Mouse (Mus musculus): Measurements from ENCODE around the gene Hspa1b. TPM values are rescaled to one million over a fixed set of nuclear protein-coding genes. Genes with fewer than 3 reads are reported as not detected.
"Not testable (repeated sequence)": the region's sequence is repeated elsewhere in the genome, so short reads cannot be mapped to it uniquely, and the experiment has no call there.

The Hspa1b gene
- total RNA-seq (2017), result 18.4 and 24.7 TPM in 2 replicates

DNA sequence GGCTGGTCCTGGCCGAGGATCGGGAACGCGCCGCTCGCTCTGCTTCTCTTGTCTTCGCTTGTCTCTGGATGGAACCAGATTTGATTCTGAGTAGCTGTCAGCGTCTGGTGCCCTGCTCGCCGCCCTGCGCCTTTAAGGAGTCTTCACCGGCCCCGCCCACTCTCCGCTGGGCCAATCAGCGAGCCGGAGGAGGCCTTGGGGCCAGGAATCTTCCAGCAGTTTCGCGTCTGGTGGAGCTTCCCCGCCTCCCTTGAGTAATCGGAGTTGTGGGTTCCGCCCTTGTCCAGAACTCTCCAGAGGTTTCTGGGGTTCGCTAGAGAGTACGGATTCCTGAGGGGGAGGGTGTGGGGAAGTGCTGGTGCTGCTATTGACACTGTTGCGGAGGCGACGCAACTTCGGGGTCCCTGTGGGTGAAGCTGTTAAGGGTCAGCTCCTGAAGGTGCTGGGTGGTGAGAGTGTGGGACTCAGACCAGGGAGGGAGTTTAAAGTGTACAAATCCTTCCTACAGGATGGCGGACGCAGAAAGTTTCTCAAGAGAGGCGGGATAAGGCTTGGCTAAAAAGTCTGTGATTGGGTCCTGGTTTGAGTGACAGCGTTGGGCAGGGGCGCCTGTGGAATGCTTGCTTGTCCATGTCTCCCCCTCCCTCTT lies at the start of gene Hspa1b:
Gene Hspa1b (minus strand): TSS at position 109 of the 649 bp plus-strand sequence.
- ATAC-seq (replicated peaks in 1 of 2; ENCODE audit: insufficient read depth in 1 of 2, low FRiP score in 2 of 2, low TSS enrichment in 1 of 2, low read depth in 1 of 2, poor library complexity in 2 of 2, severe bottlenecking in 2 of 2), result peak; percentile 93

DNA sequence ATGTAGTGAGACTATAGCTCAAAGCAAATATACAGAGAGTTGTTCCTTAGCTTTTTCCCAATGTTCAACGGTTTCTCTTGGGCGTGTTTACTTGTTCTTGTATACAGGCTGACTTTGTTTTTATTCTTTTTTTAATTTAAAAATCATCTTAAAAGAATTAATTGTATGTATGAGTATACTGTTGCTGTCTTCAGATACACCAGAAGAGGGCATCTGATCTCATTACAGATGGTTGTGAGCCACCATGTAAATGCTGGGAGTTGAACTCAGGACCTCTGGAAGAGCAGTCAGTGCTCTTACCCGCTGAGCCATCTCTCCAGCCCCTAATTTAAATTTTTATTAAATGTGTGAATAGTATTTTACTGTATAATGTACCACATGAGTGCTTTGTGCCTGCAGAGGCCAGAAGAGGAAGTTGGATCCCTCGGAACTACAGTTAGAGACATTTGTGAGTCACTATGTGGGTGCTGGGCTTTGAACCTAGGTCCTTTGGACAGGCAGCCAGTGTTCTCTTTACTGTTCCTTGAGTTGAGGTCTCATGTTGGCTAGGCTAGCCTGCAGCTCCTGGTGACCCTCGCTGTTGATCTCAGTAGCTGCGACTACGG lies 48.5 kb upstream of the Hspa1b start:
- no peak for ATAC-seq (replicated peaks in 1 of 2; ENCODE audit: insufficient read depth in 1 of 2, low FRiP score in 2 of 2, low TSS enrichment in 1 of 2, low read depth in 1 of 2, poor library complexity in 2 of 2, severe bottlenecking in 2 of 2)

DNA sequence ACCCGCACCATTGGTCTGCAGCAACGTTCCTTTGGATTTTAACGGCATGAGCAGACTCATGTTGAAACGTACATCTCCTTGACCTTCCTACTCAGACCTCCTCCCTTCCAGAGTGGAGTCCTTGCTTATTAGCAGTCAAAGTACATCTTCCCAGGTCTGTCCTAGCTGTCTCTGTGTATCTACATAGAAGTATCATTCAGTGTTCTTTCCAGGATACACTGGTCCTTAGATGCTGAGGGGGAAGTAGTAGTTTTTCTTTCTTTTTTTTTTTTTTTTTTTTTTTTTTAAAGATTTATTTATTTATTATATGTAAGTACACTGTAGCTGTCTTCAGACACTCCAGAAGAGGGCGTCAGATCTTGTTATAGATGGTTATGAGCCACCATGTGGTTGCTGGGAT lies 46.9 kb upstream of the Hspa1b start:
- not testable (repeated sequence) for ATAC-seq (replicated peaks in 1 of 2; ENCODE audit: insufficient read depth in 1 of 2, low FRiP score in 2 of 2, low TSS enrichment in 1 of 2, low read depth in 1 of 2, poor library complexity in 2 of 2, severe bottlenecking in 2 of 2)

DNA sequence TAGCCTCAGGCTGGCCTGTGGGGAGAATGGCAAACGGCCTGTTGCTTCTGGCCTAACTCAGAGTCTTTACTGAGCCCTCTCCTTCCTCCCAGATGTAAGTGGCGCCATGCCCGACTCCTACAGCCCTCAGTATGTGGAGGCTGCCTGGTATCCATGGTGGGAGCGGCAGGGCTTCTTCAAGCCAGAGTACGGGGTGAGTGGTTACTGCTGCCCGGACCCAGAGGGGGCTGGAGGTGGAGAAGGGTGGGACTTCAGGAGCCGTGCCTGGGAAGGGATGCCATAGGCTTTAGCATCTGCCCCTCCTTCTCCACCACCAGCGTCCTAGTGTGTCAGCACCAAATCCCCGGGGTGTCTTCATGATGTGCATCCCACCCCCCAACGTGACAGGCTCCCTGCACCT lies 46.1 kb upstream of the Hspa1b start:
- no peak for ATAC-seq (replicated peaks in 1 of 2; ENCODE audit: insufficient read depth in 1 of 2, low FRiP score in 2 of 2, low TSS enrichment in 1 of 2, low read depth in 1 of 2, poor library complexity in 2 of 2, severe bottlenecking in 2 of 2)

DNA sequence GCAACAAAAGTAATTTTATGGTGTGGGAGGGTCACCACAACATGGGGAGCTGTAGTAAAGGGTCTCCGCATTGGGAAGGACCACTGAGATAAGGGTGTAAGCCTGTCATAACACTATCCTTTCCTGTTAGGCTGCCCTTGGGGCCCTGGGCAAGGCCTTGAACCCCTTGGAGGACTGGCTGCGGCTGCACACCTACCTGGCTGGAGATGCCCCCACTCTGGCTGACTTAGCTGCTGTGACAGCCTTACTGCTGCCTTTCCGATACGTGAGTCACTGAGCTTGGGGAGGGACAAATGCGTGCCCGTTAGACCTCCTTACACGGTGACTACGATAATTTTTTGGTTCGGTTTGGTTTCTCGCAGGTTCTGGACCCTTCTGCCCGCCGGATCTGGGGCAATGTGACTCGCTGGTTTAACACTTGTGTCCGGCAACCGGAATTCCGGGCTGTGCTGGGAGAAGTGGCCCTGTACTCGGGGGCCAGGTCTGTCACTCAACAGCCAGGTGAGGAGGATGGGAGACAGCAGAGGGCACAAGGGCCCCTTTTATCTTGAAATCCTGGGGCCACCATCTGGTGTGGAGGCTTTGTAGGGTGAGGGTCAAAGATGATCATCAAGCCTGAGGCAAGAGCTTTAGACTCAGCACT lies 45.2 kb upstream of the Hspa1b start:
- ATAC-seq (replicated peaks in 1 of 2; ENCODE audit: insufficient read depth in 1 of 2, low FRiP score in 2 of 2, low TSS enrichment in 1 of 2, low read depth in 1 of 2, poor library complexity in 2 of 2, severe bottlenecking in 2 of 2), result no peak

GRCm38 (mm10) chr17:35003022-35003838 lies 44.2 kb upstream of the Hspa1b start:
- ATAC-seq (replicated peaks in 1 of 2; ENCODE audit: insufficient read depth in 1 of 2, low FRiP score in 2 of 2, low TSS enrichment in 1 of 2, low read depth in 1 of 2, poor library complexity in 2 of 2, severe bottlenecking in 2 of 2), result no peak

DNA sequence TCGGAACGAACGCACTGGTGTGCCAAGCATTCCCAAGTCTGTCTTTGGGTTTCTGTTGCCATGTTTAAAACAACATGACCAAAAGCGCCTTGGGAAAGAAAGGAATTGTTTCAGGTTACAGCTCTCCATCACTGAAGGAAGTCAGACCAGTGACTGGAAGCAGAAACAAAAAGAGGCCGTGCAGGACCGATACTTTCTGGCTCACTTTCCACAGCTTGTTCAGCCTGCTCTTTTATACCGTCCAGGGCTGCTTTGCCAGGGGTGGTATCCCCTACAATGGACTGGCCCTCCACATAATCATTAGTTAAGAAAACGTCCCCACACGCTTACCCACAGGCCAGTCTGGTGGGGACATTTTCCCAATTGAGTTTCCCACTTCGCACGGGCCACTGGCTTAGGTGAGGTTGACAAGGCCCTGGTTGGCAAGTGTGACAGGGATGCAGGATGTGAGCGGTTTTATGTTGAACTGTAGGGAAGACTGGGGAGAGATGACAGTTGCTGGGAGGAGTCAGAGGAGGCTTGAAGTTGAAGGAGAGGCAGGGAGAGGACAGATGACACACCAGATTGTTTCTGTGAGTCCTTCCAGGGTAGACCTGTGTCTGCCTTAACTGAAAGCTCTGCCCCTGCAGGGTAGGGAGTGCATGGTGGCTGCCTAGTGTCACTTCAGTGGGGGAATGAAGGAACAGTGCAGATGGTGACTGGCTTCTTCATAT lies 43.3 kb upstream of the Hspa1b start:
- 0 out of 4 replicates have a peak, but pooled peaks of 1 of the 2 experiments have one; percentile 5 for ATAC-seq (replicated peaks in 1 of 2; ENCODE audit: insufficient read depth in 1 of 2, low FRiP score in 2 of 2, low TSS enrichment in 1 of 2, low read depth in 1 of 2, poor library complexity in 2 of 2, severe bottlenecking in 2 of 2)

- ATAC-seq (replicated peaks in 1 of 2; ENCODE audit: insufficient read depth in 1 of 2, low FRiP score in 2 of 2, low TSS enrichment in 1 of 2, low read depth in 1 of 2, poor library complexity in 2 of 2, severe bottlenecking in 2 of 2), result peak in 1 of 2 experiments; percentile 9; a peak in 1 of 4 replicates
These were observed 42.6 kb upstream of the Hspa1b start for GRCm38 (mm10) chr17:35001452-35002152.

DNA sequence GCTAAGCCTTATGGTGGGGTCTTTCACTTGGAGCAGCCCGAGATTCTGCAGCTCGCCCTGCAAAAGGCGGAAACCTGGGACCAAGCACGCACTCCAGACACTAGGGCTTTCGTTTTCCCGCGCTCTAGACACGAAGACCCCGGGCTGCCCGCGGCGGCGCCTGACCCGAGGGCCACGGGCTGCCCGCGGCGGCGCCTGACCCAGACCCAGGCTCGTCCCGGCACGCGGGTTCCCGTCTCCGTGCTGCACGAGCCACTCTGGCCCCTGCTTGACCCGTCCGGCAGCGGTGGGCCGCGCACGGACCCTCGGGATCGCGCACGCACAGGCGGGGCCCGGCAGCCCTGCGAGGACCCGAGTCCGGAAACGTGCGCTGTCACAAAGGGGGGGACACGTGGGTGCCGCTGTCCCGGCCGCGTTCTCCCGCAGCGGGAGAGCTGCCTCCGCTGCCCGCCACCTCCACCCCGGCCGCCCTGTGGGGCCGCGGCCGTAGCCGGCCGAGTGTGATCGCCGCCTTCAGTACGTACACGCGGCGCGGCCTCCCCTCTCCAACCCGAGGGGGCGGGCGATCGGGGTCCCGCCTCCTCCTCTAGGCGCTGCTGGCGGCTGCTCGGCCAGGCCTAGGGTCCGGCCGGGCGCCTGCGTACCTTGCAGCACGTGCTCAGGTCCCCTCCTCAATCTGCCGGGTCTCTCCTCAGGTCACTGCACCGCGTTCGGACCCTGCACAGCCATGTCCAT lies 41.8 kb upstream of the Hspa1b start, which contains the start of gene Vars:
Gene Vars (plus strand): TSS at position 271 of the 735 bp plus-strand sequence.
- ATAC-seq (replicated peaks in 1 of 2; ENCODE audit: insufficient read depth in 1 of 2, low FRiP score in 2 of 2, low TSS enrichment in 1 of 2, low read depth in 1 of 2, poor library complexity in 2 of 2, severe bottlenecking in 2 of 2), result peak; percentile 47 to 55; a peak in 1 of 4 replicates

DNA sequence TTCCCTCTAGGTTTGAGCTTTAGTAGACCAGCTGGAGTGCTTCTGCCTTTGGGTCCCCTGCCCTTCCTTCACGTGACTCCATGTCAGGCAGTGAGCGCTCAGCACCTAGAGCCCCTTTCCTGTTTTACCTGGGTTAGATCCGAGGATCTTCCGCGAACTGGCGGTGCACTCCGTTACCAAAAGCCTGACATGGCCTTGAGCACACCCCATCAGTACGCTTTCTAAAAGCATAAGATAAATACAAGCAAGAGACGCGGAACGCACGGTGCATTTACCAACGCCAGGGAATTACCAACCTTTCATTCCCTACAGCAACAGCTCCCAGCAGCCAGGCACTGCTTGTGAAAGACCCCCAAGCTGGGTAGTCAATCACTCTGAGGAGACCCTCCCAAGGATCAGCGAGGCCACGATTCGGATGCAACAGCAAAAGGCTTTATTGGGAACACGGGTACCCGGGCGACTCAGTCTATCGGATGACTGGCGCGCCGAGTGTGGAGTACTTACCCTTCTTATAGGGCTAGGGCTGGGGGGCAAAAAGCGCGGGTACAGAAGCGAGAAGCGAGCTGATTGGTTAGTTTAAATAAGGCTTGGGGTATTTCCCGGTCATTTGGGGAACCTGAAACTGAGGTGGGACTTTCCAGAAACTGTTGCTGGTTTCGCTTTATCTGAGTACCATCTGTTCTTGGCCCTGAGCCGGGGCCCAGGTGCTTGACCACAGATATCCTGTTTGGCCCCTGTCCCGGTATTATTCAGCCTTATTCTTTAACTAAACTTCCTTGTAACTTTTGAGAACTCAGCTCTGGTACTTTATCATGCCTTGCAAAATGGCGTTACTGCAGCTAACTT lies 41.1 kb upstream of the Hspa1b start:
- ATAC-seq (replicated peaks in 1 of 2; ENCODE audit: insufficient read depth in 1 of 2, low FRiP score in 2 of 2, low TSS enrichment in 1 of 2, low read depth in 1 of 2, poor library complexity in 2 of 2, severe bottlenecking in 2 of 2), result peak in 1 of 2 experiments; percentile 29; a peak in 2 of 4 replicates

- no peak for ATAC-seq (replicated peaks in 1 of 2; ENCODE audit: insufficient read depth in 1 of 2, low FRiP score in 2 of 2, low TSS enrichment in 1 of 2, low read depth in 1 of 2, poor library complexity in 2 of 2, severe bottlenecking in 2 of 2)
These were observed 39.7 kb upstream of the Hspa1b start for GRCm38 (mm10) chr17:34998526-34999430.

DNA sequence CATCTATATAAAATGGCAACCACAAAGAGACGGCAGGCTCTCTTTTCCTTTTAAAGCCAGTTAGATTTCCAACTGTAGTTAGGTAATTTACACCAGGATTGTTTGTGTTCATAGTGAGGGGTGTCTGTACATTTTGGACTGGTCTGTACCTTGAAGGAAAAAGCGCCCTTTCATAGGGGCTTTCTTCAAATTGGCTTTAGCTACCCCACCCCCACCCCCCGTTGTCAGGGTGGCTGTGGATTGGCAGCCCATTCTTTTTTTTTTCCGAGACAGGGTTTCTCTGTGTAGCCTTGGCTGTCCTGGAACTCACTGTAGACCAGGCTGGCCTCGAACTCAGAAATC lies 38.1 kb upstream of the Hspa1b start:
- ATAC-seq (replicated peaks in 1 of 2; ENCODE audit: insufficient read depth in 1 of 2, low FRiP score in 2 of 2, low TSS enrichment in 1 of 2, low read depth in 1 of 2, poor library complexity in 2 of 2, severe bottlenecking in 2 of 2), result no peak

- no peak for ATAC-seq (replicated peaks in 1 of 2; ENCODE audit: insufficient read depth in 1 of 2, low FRiP score in 2 of 2, low TSS enrichment in 1 of 2, low read depth in 1 of 2, poor library complexity in 2 of 2, severe bottlenecking in 2 of 2)
These were observed 37.5 kb upstream of the Hspa1b start for GRCm38 (mm10) chr17:34996411-34997141.

- ATAC-seq (replicated peaks in 1 of 2; ENCODE audit: insufficient read depth in 1 of 2, low FRiP score in 2 of 2, low TSS enrichment in 1 of 2, low read depth in 1 of 2, poor library complexity in 2 of 2, severe bottlenecking in 2 of 2), result not testable (repeated sequence)
These were observed 36.9 kb upstream of the Hspa1b start for GRCm38 (mm10) chr17:34995927-34996326.

Data from hematopoietic stem cell, adult 5-6 weeks (primary cell).